Mouse (Mus musculus) ES-Bruce4 (cell line): ENCODE data around the gene Kdm5b. TPM values are rescaled to one million over a fixed set of nuclear protein-coding genes. Genes with fewer than 3 reads are reported as not detected.

Experiments used
- H3K27ac ChIP-seq: 2 replicates; pipeline ENCODE4 v1.5.1; 2012; ENCODE audit warnings: low read length, inconsistent platforms; ENCODE audit not compliant: insufficient read depth
- H3K27me3 ChIP-seq: 2 replicates; pipeline ENCODE4 v1.6.1; 2012; ENCODE audit warnings: mild to moderate bottlenecking, low read length, inconsistent platforms; ENCODE audit not compliant: control insufficient read depth, poor library complexity, insufficient read depth, severe bottlenecking
- H3K36me3 ChIP-seq: 2 replicates; pipeline ENCODE4 v1.6.1; 2012; ENCODE audit warnings: inconsistent platforms, mild to moderate bottlenecking, low read length, moderate library complexity; ENCODE audit not compliant: control insufficient read depth, poor library complexity, insufficient read depth, severe bottlenecking
- H3K4me1 ChIP-seq: one replicate; pipeline ENCODE4 v1.8.1; 2011; ENCODE audit warnings: low read length; ENCODE audit not compliant: control insufficient read depth, insufficient read depth
- H3K4me3 ChIP-seq: 2 replicates; pipeline ENCODE4 v1.5.1; 2011; ENCODE audit warnings: low read depth, mild to moderate bottlenecking, low read length
- H3K9ac ChIP-seq: 2 replicates; pipeline ENCODE4 v1.6.1; 2012; ENCODE audit warnings: low read depth, mild to moderate bottlenecking, inconsistent platforms; ENCODE audit not compliant: poor library complexity, severe bottlenecking
- H3K9me3 ChIP-seq: replicated peaks from 2 replicates; pipeline ENCODE4 v1.6.1; 2012; ENCODE audit warnings: mild to moderate bottlenecking, low read length, inconsistent platforms; ENCODE audit not compliant: control insufficient read depth, poor library complexity, insufficient read depth, severe bottlenecking
- CTCF ChIP-seq: IDR thresholded peaks from one replicate; pipeline ENCODE4 v1.8.1; 2011; ENCODE audit warnings: low read depth, low read length
- EP300 ChIP-seq: IDR thresholded peaks from 2 replicates; pipeline ENCODE4 v1.6.1; 2011; ENCODE audit warnings: low read depth, low read length; ENCODE audit not compliant: insufficient read depth
- POLR2A ChIP-seq: IDR thresholded peaks from one replicate; pipeline ENCODE4 v1.8.1; 2011; ENCODE audit warnings: low read length; ENCODE audit not compliant: insufficient read depth
- polyA plus RNA-seq: library from polyadenylated mRNA; stranded (reverse); fragments of >200 nt; gene quantifications from 2 replicates; pipeline ENCODE4 v1.2.4, GENCODE M21; 2011; ENCODE audit warnings: low read depth; ENCODE audit not compliant: missing spikeins, insufficient read depth, insufficient read length

The Kdm5b gene
- polyA plus RNA-seq = 161 and 181 TPM in 2 replicates

DNA sequence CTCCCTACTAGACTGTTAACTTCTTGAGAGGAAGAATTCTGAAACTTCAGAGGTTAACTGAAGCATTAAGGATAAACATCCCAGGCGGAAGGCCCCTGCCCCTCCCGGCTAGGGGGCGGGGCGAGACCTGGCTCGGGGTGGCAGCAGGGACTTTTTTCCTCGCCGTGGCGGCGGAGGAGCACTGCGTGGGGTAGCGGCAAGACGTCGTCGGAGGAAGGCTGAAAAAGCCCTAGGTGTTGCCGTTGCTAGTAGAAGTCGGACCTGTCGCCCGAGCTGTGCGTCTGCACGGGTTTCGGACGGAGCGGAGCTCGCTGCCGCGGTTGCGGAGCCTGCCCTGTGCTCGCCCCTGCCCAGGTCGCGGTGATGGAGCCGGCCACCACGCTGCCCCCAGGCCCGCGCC lies at the start of gene Kdm5b:
TSS of gene Kdm5b (plus strand) at position 196 of the 400 bp plus-strand sequence.
- Histone ChIP-seq H3K9ac (peak within 1 kb of the TSS; percentile 99), H3K4me3 (peak within 1 kb of the TSS; percentile 62), H3K27me3 (no peaks in the 10 kb centered on the region), H3K9me3 (no peaks in the 10 kb centered on the region), H3K36me3 (no peaks in the 10 kb centered on the region), H3K27ac (peak within 1 kb of the TSS; percentile 14; the same call in 1 of the 2 replicates), H3K4me1 (peaks cover 7% of the 10 kb centered on the region)
- TF ChIP-seq CTCF = no peak
- TF ChIP-seq POLR2A = peak; percentile 99
- peak; percentile 91 for TF ChIP-seq EP300

DNA sequence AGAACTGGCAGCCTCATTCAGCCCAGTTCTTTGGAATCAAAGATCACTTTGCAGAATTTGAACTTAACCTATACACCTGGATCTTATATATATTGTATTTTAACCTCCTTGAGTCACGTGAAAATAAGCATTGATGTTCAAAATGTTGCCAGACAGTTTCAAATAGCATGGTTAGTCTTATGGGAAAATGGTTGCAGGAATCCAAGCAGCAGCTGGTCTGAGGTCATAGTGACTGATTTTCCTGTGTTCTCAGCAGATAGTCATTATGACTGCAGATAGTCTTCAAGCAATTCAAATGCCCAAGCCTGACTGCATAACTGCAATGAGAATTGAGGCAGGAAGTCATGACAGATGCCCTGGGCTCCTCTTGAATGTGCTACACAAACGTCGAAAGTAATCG lies 47.8 kb upstream of the Kdm5b start:
- Histone ChIP-seq H3K27ac (no peak overlapping the region), H3K27me3 (no peaks in the 10 kb centered on the region), H3K36me3 (peaks cover 2% of the 10 kb centered on the region; the same call in 1 of the 2 replicates), H3K9me3 (no peaks in the 10 kb centered on the region), H3K4me1 (peaks cover 2% of the 10 kb centered on the region), H3K4me3 (no peak overlapping the region), H3K9ac (no peak overlapping the region)
- TF ChIP-seq CTCF (no peak), EP300 (no peak), POLR2A (no peak)

- no peak overlapping the region for H3K27ac ChIP-seq
- H3K4me3 ChIP-seq = no peak overlapping the region
- no peaks in the 10 kb centered on the region for H3K9me3 ChIP-seq
- peaks cover 1% of the 10 kb centered on the region; the same call in 1 of the 2 replicates for H3K36me3 ChIP-seq
- H3K9ac ChIP-seq = no peak overlapping the region
- peaks cover 2% of the 10 kb centered on the region for H3K4me1 ChIP-seq
- TF ChIP-seq CTCF (no peak), POLR2A (no peak), EP300 (no peak)
- no peaks in the 10 kb centered on the region for H3K27me3 ChIP-seq
Observed at GRCm38 (mm10) chr1:134512584-134512983, 47.4 kb upstream of the Kdm5b start.

GRCm38 (mm10) chr1:134513312-134513860 lies 46.6 kb upstream of the Kdm5b start:
- Histone ChIP-seq H3K27me3 (no peaks in the 10 kb centered on the region), H3K36me3 (no peaks in the 10 kb centered on the region), H3K9ac (0 out of 2 replicates have a peak overlapping the region, but pooled peaks have one; percentile 13), H3K9me3 (no peaks in the 10 kb centered on the region), H3K27ac (no peak overlapping the region), H3K4me3 (peak overlapping the region; percentile 39), H3K4me1 (peaks cover 2% of the 10 kb centered on the region)
- TF ChIP-seq POLR2A (no peak), CTCF (no peak), EP300 (no peak)

- H3K4me3 ChIP-seq = no peak overlapping the region; the same call in 1 of the 2 replicates
- peaks cover 2% of the 10 kb centered on the region for H3K4me1 ChIP-seq
- H3K36me3 ChIP-seq = no peaks in the 10 kb centered on the region
- TF ChIP-seq EP300 = no peak
- TF ChIP-seq CTCF = no peak
- TF ChIP-seq POLR2A = no peak
- no peak overlapping the region for H3K27ac ChIP-seq
- H3K9ac ChIP-seq = no peak overlapping the region
- H3K9me3 ChIP-seq = no peaks in the 10 kb centered on the region
- H3K27me3 ChIP-seq = no peaks in the 10 kb centered on the region
Observed at GRCm38 (mm10) chr1:134513876-134514590, 45.9 kb upstream of the Kdm5b start.

DNA sequence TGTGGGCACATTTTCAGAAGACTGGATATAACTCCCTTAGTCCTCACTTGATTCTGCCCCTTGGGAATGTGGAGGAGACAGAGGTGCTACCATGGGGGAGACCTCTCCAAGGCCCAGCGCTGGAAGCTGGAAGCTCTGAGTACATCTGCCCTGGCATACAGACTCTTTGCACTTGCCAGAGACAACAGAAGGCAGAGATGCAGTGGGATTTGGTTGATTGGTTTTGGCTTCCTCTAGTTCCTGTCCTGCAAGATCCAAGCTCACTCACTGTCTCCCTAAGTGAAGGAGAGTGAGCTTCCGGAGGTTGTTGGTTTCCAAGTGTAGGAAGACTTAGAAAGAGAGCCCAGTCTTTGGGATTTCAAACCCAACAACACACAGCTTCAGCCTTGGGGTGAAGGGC lies 44.1 kb upstream of the Kdm5b start:
- Histone ChIP-seq H3K27me3 (no peaks in the 10 kb centered on the region), H3K27ac (no peak overlapping the region), H3K9me3 (no peaks in the 10 kb centered on the region), H3K4me3 (no peak overlapping the region), H3K4me1 (no peaks in the 10 kb centered on the region), H3K9ac (no peak overlapping the region), H3K36me3 (no peaks in the 10 kb centered on the region)
- no peak for TF ChIP-seq POLR2A
- TF ChIP-seq EP300 = no peak
- no peak for TF ChIP-seq CTCF
